Mouse (Mus musculus) central nervous system, embryonic 11.5 days (tissue): ENCODE measurements around the gene Zdhhc24. TPM values are rescaled to one million over a fixed set of nuclear protein-coding genes. Genes with fewer than 3 reads are reported as not detected.

Experiments used
- polyA plus RNA-seq: library from polyadenylated mRNA; depleted of rRNA; stranded (reverse); fragments of >200 nt; gene quantifications from 2 replicates; pipeline ENCODE4 v1.2.3, GENCODE M21; 2012; rRNA removed

The Zdhhc24 gene
- polyA plus RNA-seq: 22.3 and 22.5 TPM in 2 replicates

GRCm38 (mm10) chr19:4878405-4879323 lies at the start of gene Zdhhc24:
Gene Zdhhc24 (plus strand): TSS chr19:4878668.

GRCm38 (mm10) chr19:4839149-4839548 lies 39.3 kb upstream of the Zdhhc24 start, which contains the start of the genes Ccs and Ccdc87:
Gene Ccs (minus strand): TSS chr19:4839332.
Gene Ccdc87 (plus strand): TSS chr19:4839366.

DNA sequence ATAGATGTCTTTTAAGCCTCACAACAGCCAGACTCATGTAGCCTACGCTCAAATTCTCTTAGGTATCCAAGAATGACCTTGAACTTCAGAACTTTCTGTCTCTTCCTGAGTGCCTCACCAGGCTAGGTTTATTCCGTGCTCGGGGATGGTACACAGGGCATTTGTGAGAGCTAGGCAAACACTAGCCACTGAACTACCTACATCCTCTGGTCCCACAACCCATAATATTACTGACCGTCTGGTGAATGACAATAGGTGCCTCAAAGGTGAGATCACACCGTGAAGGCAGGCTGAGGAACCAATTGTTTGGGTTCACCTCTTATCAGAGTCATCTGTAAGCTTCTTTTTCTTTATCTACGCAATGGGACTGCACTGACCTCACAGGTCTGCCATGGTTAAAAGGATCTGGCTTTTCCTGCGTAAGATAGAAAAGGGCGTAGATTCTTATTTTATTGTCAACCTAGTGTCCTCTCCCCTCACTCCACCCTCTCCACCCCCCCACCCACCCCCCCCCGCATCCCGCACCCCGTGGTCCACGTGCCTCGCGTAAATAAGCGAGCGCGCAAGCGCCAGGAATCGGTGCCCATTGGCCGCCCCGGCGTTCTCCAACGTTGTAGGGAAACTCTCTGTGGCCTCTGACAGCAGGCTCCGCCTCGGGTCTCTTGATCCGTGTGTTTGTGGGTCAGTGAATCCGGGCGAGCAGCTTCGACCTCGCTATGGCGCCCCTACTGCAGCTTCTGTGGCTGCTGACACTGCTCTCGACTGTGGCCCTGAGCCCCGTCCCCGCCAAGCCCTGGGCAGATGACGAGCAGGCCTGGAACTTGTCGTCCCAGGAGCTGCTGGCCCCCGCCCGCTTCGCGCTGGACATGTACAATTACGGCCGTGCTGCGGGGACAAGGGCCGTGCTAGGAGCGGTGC lies 23.7 kb upstream of the Zdhhc24 start, which contains the start of gene Ctsf:
Ctsf (plus strand) TSS at position 579 of the 918 bp plus-strand sequence.

GRCm38 (mm10) chr19:4877785-4878184 lies 683 bp upstream of the Zdhhc24 start, which contains the start of gene Actn3:
Gene Actn3 (minus strand): TSS chr19:4877909.

DNA sequence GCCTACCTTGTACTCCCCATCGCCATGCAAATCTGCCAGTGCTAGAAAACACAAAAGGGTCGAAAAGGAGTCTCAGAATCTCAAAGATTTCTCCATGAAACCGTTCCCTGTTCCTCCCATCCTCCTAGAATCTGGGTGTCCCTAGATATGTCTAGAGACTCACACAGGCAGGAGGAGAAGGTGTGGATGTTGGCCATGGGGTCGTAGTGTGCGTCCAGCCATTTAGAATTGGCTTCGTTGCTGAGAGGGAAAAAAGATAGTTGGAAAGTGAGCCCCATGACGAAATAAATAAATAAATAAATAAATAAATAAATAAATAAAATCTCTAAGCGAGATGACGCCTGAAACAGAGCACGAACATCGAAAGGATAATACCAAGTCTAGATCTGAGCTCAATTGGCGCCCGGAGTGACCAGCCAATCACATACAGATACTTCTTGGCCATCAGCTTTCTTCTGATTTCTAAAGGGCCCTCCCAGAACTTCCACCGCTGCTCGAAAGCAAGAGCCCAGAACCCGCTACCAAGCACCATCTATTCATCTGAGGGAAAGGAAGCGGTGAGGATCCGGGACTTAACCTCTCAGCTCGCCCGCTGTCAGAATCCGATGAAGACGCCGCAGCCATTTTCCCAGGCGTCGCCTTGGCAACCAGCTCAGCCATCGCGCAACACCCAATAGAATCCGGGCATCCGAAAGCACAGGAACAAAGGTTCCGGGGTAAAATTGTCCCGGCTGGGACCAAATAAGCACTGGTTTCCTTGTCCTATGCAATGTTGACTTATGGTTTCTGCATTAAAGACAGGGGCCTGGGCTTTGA lies 27.7 kb downstream of the Zdhhc24 start, which contains the start of gene Bbs1:
Bbs1 (minus strand) TSS at position 650 of the 816 bp plus-strand sequence.

GRCm38 (mm10) chr19:4927904-4928531 lies 49.5 kb downstream of the Zdhhc24 start, which contains the start of gene Dpp3:
Gene Dpp3 (minus strand): TSS chr19:4928287.

Other genes starting within 250 kb of the Zdhhc24 start
- gene Gm960, start 180.0 kb upstream of the Zdhhc24 start, polyA plus RNA-seq: 0.68 and 1.4 TPM in 2 replicates
- gene Sptbn2, start 167.5 kb upstream of the Zdhhc24 start, polyA plus RNA-seq: 15.7 and 24.4 TPM in 2 replicates
- 41.5 and 71.8 TPM in 2 replicates for gene Rbm4b, start 122.2 kb upstream of the Zdhhc24 start, polyA plus RNA-seq
- 99.0 and 147 TPM in 2 replicates for gene Rbm4, start 84.8 kb upstream of the Zdhhc24 start, polyA plus RNA-seq
- gene Gm21992, start 67.1 kb upstream of the Zdhhc24 start, polyA plus RNA-seq: 32.2 and 53.0 TPM in 2 replicates
- 59.1 and 70.7 TPM in 2 replicates for gene Rbm14, start 67.0 kb upstream of the Zdhhc24 start, polyA plus RNA-seq
- 49.6 and 64.8 TPM in 2 replicates for gene Ccs, start 39.3 kb upstream of the Zdhhc24 start, polyA plus RNA-seq
- 0.10 and 0.13 TPM in 2 replicates for gene Ccdc87, start 39.3 kb upstream of the Zdhhc24 start, polyA plus RNA-seq
- gene Ctsf, start 23.5 kb upstream of the Zdhhc24 start, polyA plus RNA-seq: 27.4 and 31.9 TPM in 2 replicates
- gene Actn3, start 759 bp upstream of the Zdhhc24 start, polyA plus RNA-seq: 1.1 and 2.8 TPM in 2 replicates
- gene Bbs1, start 28.0 kb downstream of the Zdhhc24 start, polyA plus RNA-seq: 12.7 and 16.0 TPM in 2 replicates
- gene Dpp3, start 49.6 kb downstream of the Zdhhc24 start, polyA plus RNA-seq: 113 and 134 TPM in 2 replicates
- gene Peli3, start 64.5 kb downstream of the Zdhhc24 start, polyA plus RNA-seq: 2.4 and 2.7 TPM in 2 replicates
- 94.4 and 104 TPM in 2 replicates for gene Mrpl11, start 83.5 kb downstream of the Zdhhc24 start, polyA plus RNA-seq
- 0.66 and 1.3 TPM in 2 replicates for gene Npas4, start 111.6 kb downstream of the Zdhhc24 start, polyA plus RNA-seq
- 7.1 and 13.2 TPM in 2 replicates for gene Slc29a2, start 145.2 kb downstream of the Zdhhc24 start, polyA plus RNA-seq
- gene B4gat1, start 160.2 kb downstream of the Zdhhc24 start, polyA plus RNA-seq: 19.0 and 22.3 TPM in 2 replicates
- gene AC124502.3, start 160.2 kb downstream of the Zdhhc24 start, polyA plus RNA-seq: 1.8 and 1.9 TPM in 2 replicates
- 46.4 and 78.8 TPM in 2 replicates for gene Brms1, start 162.7 kb downstream of the Zdhhc24 start, polyA plus RNA-seq
- 2.9 and 3.7 TPM in 2 replicates for gene Rin1, start 171.8 kb downstream of the Zdhhc24 start, polyA plus RNA-seq
- gene Cd248, start 189.4 kb downstream of the Zdhhc24 start, polyA plus RNA-seq: 24.5 and 32.1 TPM in 2 replicates
- gene Tmem151a, start 206.9 kb downstream of the Zdhhc24 start, polyA plus RNA-seq: 1.3 and 1.4 TPM in 2 replicates
- gene Yif1a, start 209.9 kb downstream of the Zdhhc24 start, polyA plus RNA-seq: 25.2 and 67.9 TPM in 2 replicates
- gene Cnih2, start 219.9 kb downstream of the Zdhhc24 start, polyA plus RNA-seq: 68.3 and 72.8 TPM in 2 replicates
- gene Rab1b, start 228.4 kb downstream of the Zdhhc24 start, polyA plus RNA-seq: 130 and 168 TPM in 2 replicates
- 60.5 and 71.9 TPM in 2 replicates for gene Klc2, start 239.9 kb downstream of the Zdhhc24 start, polyA plus RNA-seq